Mouse (Mus musculus) layer of hippocampus, postnatal 14 days (tissue): Measurements from ENCODE around the gene Msh2. TPM values are rescaled to one million over a fixed set of nuclear protein-coding genes. Genes with fewer than 3 reads are reported as not detected.

Experiments
- DNase-seq, 2 experiments: peaks; one replicate each; pipeline ENCODE4 v3.0.0; 2021 to 2022; ENCODE audit warnings: low spot score in 2 of 2, mixed read lengths in 1 of 2
- total RNA-seq, 2 experiments: library from RNA; stranded (reverse); gene quantifications; 2 replicates each; pipeline ENCODE4 v1.2.3; 2021

Msh2 gene
- total RNA-seq, 2 experiments from 2014 or later: 34.0 to 35.0 TPM

- DNase-seq: no peak
Measured at GRCm38 (mm10) chr17:87698996-87699765, 27.1 kb downstream of the Msh2 start.

- no peak for DNase-seq
Measured at GRCm38 (mm10) chr17:87700101-87700500, 28.0 kb downstream of the Msh2 start.

DNA sequence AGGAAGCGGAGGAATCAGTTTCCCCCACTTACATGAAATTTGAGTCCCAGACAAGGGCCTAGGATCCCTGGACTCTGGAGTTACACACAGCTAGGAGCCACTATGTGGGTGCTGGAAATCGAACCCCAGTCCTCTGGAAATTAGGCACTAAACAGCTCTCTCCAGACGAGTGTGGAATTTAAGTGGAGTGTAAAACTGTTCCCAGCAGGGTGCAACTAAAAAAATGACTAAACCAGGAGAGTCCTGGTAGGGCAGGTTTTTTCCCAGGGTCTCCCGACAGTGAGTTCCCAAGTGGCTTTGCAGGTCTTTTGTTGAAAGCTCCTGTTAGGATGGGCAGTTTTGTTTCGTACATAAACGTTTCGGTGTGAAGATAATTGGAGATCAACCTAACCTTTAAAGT lies 52.6 kb downstream of the Msh2 start:
- no peak for DNase-seq

- DNase-seq: peak in 1 of 2 experiments; percentile 32
Measured at GRCm38 (mm10) chr17:87726489-87727356, 54.6 kb downstream of the Msh2 start.

DNA sequence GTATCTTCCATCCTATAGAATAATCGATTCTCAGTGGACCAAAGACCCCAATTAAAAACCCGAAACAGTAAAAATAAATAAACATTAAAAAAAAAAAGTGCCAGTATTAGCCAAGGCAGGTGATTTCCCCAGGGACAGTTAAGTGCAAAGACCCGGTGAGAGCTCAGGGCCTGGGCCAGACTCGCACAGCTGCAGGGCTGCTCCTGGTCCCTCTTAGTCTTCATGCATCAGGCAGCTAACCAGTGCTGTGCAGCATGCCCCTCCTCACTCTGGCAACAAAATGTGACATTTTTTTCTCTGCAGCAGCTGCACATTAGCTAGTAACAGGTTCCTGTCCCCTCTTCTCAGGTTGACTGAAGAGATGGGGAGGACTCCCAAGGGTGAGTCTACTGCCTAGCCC lies 59.8 kb downstream of the Msh2 start:
- no peak for DNase-seq

DNA sequence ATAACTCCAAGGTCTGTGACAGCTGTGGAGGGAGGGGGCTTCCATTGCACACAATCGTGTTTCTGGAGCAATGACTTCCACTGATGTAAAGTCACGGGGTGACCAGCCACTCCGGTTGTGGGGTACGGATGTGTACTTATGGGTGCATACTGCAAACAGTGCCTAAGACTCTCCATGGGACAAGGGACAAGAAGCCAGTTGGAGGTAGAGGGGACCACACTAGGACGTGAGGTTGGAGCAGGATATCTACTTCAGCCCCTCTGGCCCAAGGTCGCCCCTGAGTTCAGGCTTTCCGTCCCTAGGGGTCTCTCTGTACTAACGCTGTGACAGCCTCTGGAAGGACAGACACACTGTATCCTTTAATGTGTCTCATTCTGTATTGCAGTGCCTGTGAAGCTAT lies 62.3 kb downstream of the Msh2 start:
- no peak for DNase-seq

GRCm38 (mm10) chr17:87737144-87737543 lies 65.0 kb downstream of the Msh2 start:
- DNase-seq: no peak

DNA sequence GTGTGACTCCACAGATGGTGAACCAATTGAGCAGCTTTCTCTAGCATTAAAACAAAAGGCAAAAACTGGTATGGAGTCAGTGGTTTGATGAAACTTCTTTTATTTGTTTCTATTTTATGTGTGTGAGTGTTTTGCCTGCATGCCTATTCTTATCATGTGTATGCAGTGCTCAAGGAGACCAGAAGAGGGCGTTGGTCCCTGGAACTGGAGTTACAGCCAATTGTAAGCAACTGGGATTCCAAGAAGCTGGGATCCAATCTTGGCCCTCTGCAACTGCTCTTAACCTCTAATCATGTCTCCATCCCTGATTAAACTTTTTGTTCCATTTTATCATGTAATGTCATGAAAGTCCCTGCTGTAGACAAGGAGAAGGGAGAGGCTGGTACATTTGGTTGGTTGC lies 67.7 kb downstream of the Msh2 start:
- DNase-seq: no peak

GRCm38 (mm10) chr17:87744985-87745925 lies 73.1 kb downstream of the Msh2 start:
- DNase-seq: peak; percentile 64 to 74

DNA sequence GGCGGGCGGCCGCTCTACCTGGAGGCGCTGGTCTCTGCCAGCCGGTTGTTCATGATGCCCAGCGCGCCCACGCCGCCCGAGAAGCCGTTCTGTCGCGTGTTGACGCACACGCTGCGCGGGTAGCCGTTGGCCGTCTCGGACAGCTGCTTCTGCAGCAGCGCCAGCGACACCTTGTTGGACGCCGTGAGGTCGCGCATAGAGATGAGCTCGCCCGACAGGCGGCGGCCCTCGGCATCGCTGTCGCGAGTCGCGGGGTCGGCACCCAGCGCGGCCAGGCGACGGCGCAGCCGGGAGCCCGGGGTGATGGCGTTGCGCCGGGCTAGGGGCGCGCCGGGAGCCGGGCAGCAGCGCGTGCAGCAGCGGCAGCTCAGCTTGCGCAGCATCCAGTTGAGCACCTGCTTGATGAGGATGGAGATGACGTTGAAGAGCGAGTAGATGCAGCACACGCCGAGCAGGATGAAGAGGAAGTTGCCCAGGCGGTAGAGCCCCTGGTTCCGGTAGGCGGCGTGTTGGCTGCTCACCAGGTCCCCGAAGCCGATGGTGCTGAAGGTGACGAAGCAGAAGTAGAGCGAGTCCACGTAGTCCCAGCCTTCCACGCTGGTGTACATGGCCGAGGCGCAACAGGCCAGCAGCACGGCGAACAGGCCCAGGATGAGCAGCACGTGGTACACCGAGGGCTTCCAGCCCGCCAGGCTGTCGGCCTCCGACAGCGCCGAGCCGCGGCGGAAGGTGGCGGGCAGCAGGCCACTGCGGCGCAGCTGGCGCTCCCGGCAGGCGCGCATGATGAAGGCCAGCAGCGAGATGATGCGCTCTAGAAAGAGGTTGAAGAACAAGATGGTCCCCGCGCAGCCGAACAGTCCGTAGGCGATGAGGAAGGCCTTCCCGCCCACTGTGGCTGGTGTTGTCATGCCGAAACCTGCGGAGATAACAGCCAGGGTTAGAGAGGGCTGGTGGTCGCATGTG lies 74.1 kb downstream of the Msh2 start:
- DNase-seq: peak; percentile 47 to 66

GRCm38 (mm10) chr17:87760315-87760714 lies 88.2 kb downstream of the Msh2 start:
- no peak for DNase-seq

DNA sequence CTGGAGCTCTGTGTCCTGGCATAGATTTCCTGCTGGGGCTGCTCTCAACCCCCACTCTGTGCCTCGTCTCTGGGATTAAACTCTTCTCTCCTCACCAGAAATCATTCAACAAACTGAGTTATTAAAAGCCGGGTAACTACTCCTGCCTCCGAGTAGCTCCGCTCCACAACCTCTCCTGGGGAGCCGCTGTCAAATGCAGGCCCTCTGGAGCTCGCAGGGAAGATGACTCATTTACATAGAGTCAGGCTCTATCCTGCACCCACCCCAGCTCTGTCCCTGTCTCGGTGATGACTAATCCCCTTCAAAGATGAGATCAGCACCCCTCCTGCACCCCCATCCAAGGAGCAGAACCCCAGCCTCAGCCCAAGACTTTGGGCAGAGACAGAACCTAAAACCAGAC lies 91.0 kb downstream of the Msh2 start:
- DNase-seq: no peak

GRCm38 (mm10) chr17:87765031-87765430 lies 92.9 kb downstream of the Msh2 start:
- DNase-seq: no peak

DNA sequence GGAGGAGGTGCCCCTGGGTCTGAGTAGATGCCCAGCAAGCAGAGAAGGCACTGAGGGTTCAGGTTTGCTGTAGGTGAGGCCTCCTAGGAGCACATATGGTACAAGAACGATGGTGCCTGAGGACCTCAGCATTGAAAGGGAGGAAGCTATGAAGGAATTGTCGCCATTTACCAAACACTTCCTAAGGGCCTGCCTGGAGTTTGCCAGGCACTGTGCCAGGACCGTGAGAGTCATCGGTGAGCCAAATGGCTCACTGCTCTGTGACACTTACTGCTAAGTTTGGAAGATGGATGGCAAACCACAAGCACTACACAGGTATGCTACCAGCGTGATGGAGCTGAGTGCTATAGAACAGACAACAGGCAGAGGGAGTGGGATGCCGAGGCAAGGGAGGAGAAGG lies 94.8 kb downstream of the Msh2 start:
- DNase-seq: no peak

DNA sequence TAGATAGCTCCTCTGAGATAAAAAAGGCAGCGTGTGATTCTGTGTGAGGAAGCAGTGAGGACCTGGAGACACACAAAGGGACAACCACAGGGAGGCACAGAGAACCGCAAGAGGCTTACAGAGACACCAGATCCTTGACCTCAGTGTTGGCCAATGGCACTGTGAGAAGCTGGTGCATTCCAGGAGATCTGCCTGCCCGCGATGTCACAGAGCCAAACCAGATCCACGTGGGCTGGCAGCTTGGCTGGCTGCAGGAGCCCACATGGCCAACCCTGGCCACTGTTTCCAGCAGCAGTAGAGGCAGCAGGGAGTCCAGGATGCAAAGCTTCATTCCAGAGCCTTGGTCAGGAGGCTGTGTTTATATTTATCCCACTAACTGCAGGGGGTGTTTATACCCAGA lies 98.6 kb downstream of the Msh2 start:
- DNase-seq: no peak

DNA sequence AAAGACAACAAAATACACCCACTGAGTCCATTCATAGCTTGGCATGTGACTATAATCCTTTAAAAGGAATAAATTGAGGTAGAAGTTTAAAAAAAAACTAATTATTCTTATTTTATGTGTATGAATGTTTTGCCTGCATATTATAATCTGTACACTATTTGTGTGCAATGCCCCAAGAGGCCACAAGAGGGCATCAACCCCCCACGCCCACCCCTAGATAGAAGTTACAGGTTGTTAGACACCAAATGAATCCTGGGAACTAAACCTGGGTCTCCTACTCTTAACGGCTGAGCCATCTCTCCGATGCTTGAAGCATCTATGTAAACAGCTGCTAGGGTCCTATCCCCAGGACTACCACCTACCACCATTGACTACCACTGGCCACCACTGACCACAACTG lies 101.0 kb downstream of the Msh2 start:
- DNase-seq: no peak
